Comparison of ENCODE assay signal across 18 mouse cellular contexts in the genomic region with DNA sequence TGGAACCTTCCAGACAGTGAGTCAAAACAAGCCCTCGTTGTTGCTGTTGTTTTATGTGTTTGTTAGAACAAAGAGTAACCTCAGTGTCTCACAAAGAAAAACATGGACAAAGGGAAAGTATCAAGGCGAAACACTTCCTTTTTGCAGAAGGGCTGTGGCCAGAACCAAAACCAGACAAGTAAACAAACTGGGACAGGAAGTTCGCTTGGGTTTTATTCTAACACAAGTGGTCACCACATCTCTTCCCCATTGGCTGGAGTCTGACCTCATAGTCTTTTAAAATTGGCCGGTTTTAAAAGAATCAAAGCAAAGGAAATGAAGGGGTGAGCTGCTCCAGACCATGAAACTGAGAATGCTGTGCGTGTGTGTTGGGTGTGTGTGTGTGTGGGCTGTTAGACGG.
A peak's percentile ranks its signal among the peaks of the same experiment; 100 is the strongest.
DNase-seq lines count a peak whose midpoint lies in the region; ATAC-seq and TF ChIP-seq lines count a peak whose summit lies in the region.
"Had no signal": no experiment of that assay in that cellular context is flagged by ENCODE, and none has a peak within 500 bp of the region (broad histone marks: within the 10 kb centered on the region; RNA-seq: fewer than 3 reads in every experiment).

No protein-coding gene starts in this region.

- no peak overlapping the region for H3K27ac ChIP-seq in lung, embryonic 14.5 days (ENCODE audit: low read depth)
- H3K27ac ChIP-seq in hindbrain, embryonic 10.5 days = no peak overlapping the region
- H3K27ac ChIP-seq: embryonic facial prominence, embryonic 15.5 days; forebrain, embryonic 12.5 days; liver, embryonic 12.5 days; stomach, postnatal 0 days had no signal

- ATAC-seq in lung, embryonic 14.5 days (ENCODE audit: insufficient read depth) = peak; percentile 26; the same call in 1 of the 2 replicates
- peak; percentile 83 for ATAC-seq in granulocyte monocyte progenitor cell, adult 5-6 weeks (replicated peaks; ENCODE audit: poor library complexity, severe bottlenecking)
- ATAC-seq in activated CD4-positive, CD25-positive, alpha-beta regulatory T cell, adult 4 months = no peak
- ATAC-seq: inflammation-experienced regulatory T-cells, adult 6 months; liver, embryonic 12.5 days had no signal

- H3K27me3 ChIP-seq in lung, embryonic 14.5 days (ENCODE audit: insufficient read depth, low read length) = no peaks in the 10 kb centered on the region
- no peaks in the 10 kb centered on the region for H3K27me3 ChIP-seq in hindbrain, embryonic 10.5 days (ENCODE audit: insufficient read depth, poor library complexity, severe bottlenecking)
- H3K27me3 ChIP-seq: embryonic facial prominence, embryonic 15.5 days; forebrain, embryonic 12.5 days; liver, embryonic 12.5 days had no signal

- H3K9me3 ChIP-seq in lung, embryonic 14.5 days (ENCODE audit: low read depth, low read length) = no peaks in the 10 kb centered on the region
- no peaks in the 10 kb centered on the region for H3K9me3 ChIP-seq in hindbrain, embryonic 10.5 days
- H3K9me3 ChIP-seq: forebrain, embryonic 12.5 days; liver, embryonic 12.5 days had no signal

- no peak overlapping the region for H3K4me2 ChIP-seq in lung, embryonic 14.5 days
- H3K4me2 ChIP-seq: embryonic facial prominence, embryonic 15.5 days; forebrain, embryonic 12.5 days; liver, embryonic 12.5 days had no signal

- TF ChIP-seq CTCF in lung, embryonic 14.5 days (IDR thresholded peaks at IDR 0.05; ENCODE audit: low read depth) = no peak

- H3K9ac ChIP-seq in lung, embryonic 14.5 days = no peak overlapping the region
- H3K9ac ChIP-seq: embryonic facial prominence, embryonic 15.5 days; forebrain, embryonic 12.5 days; liver, embryonic 12.5 days had no signal

- intact Hi-C loops in heart, postnatal 10 days (cut with DNase I) = no loop called here

- no peaks in the 10 kb centered on the region for H3K36me3 ChIP-seq in lung, embryonic 14.5 days (ENCODE audit: insufficient read depth)
- no peaks in the 10 kb centered on the region for H3K36me3 ChIP-seq in hindbrain, embryonic 10.5 days
- H3K36me3 ChIP-seq: embryonic facial prominence, embryonic 15.5 days; forebrain, embryonic 12.5 days; liver, embryonic 12.5 days had no signal

- DNase-seq in heart, adult 11 months = peak; percentile 93
- DNase-seq in heart, postnatal 10 days = no peak
- DNase-seq in lung, embryonic 14.5 days = peak; percentile 41
- DNase-seq in lung, postnatal 14 days = no peak
- peak; percentile 59 to 75 for DNase-seq in natural killer cell, adult 2 months (ENCODE audit: low spot score in 2 of 2)
- DNase-seq in hindbrain, embryonic 10.5 days (ENCODE audit: low spot score) = no peak
- DNase-seq: adrenal gland, adult 8-10 months; cerebellum, postnatal 36 days; kidney, postnatal 4 days; thymus, postnatal 36 days had no signal

- WGBS in lung, embryonic 14.5 days = 53% methylated on average over 6 of the region's 6 CpGs
- 82% methylated on average over 6 of the region's 6 CpGs for WGBS in hindbrain, embryonic 10.5 days

- H3K4me1 ChIP-seq in lung, embryonic 14.5 days (ENCODE audit: insufficient read depth) = peaks cover 14% of the 10 kb centered on the region; the same call in 1 of the 2 replicates
- H3K4me1 ChIP-seq in hindbrain, embryonic 10.5 days (replicated peaks) = peaks cover 8% of the 10 kb centered on the region
- H3K4me1 ChIP-seq: embryonic facial prominence, embryonic 15.5 days; forebrain, embryonic 12.5 days; liver, embryonic 12.5 days; megakaryocyte, embryonic 14.5 days had no signal

- no peak overlapping the region for H3K4me3 ChIP-seq in lung, embryonic 14.5 days (ENCODE audit: low read depth, low read length)
- H3K4me3 ChIP-seq in hindbrain, embryonic 10.5 days = no peak overlapping the region
- H3K4me3 ChIP-seq: embryonic facial prominence, embryonic 15.5 days; forebrain, embryonic 12.5 days; liver, embryonic 12.5 days; megakaryocyte, embryonic 14.5 days had no signal

Comparison
In these comparisons a context has a peak if more than half of its experiments do, and no peak if none do; other contexts are left out.
1. DNase-seq: peak in heart, adult 11 months (single experiment), lung, embryonic 14.5 days (single experiment) and natural killer cell, adult 2 months (2 of 2); none in heart, postnatal 10 days (0 of 2), lung, postnatal 14 days (single experiment) and hindbrain, embryonic 10.5 days (single experiment).